Mouse (Mus musculus) small intestine, adult 2 months (tissue): ENCODE measurements at regions not wholly inside any gene's neighbourhood (a gene's known extent, or its start where the extent isn't known, plus 50 kb on each side); places are given as distances from the start of the nearest gene placed in this dataset.

Experiments used
- CTCF ChIP-seq: fragments of 200-500 bp; IDR thresholded peaks from 2 replicates; pipeline ENCODE4 v1.5.1; 2012; ENCODE audit warnings: low read depth, mild to moderate bottlenecking, control low read depth, inconsistent platforms, low read length, moderate library complexity, mixed read lengths; ENCODE audit not compliant: insufficient replicate concordance, insufficient read length; ENCODE audit errors: extremely low read depth
- POLR2A ChIP-seq: fragments of 200-500 bp; IDR thresholded peaks from 2 replicates; pipeline ENCODE4 v1.6.1; 2012; ENCODE audit warnings: low read depth, mild to moderate bottlenecking, control low read depth, inconsistent platforms, low read length, moderate library complexity

GRCm38 (mm10) chr7:117226294-117226693 lies 154.5 kb upstream of the Xylt1 start:
- TF ChIP-seq POLR2A: no peak
- TF ChIP-seq CTCF: no peak
